Mouse (Mus musculus) heart, adult 18-20 months (tissue): ENCODE measurements around the gene Acap2. TPM values are rescaled to one million over a fixed set of nuclear protein-coding genes. Genes with fewer than 3 reads are reported as not detected.

ENCODE experiments used
- DNase-seq, 2 experiments: peaks; one replicate each; pipeline ENCODE4 v3.0.0; 2021 to 2022; ENCODE audit warnings: mixed read lengths in 1 of 2
- total RNA-seq, 2 experiments: library from RNA; stranded (reverse); gene quantifications; 2 replicates each; pipeline ENCODE4 v1.2.3; 2021

The Acap2 gene
- total RNA-seq, 2 experiments from 2014 or later = 16.8 to 18.7 TPM

DNA sequence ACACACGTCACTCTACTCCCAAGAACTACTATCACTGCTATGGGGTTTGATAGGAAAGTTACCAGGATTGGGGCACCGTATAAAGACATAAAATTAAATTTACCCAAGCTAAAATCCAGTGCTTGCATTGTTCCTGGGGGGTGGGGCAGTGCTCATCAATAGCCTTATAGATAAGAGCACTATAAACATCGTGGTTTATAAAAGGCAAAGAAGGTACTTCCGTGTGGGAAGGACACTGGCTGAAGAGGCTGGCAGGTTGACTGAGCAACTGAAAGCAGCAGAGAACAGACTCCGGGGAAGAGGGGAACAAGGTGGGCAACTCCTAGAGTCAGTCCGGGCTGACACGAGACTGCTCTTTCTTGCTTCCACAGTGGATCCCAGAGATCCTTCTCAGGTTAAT lies 33.1 kb downstream of the Acap2 start:
- no peak for DNase-seq

DNA sequence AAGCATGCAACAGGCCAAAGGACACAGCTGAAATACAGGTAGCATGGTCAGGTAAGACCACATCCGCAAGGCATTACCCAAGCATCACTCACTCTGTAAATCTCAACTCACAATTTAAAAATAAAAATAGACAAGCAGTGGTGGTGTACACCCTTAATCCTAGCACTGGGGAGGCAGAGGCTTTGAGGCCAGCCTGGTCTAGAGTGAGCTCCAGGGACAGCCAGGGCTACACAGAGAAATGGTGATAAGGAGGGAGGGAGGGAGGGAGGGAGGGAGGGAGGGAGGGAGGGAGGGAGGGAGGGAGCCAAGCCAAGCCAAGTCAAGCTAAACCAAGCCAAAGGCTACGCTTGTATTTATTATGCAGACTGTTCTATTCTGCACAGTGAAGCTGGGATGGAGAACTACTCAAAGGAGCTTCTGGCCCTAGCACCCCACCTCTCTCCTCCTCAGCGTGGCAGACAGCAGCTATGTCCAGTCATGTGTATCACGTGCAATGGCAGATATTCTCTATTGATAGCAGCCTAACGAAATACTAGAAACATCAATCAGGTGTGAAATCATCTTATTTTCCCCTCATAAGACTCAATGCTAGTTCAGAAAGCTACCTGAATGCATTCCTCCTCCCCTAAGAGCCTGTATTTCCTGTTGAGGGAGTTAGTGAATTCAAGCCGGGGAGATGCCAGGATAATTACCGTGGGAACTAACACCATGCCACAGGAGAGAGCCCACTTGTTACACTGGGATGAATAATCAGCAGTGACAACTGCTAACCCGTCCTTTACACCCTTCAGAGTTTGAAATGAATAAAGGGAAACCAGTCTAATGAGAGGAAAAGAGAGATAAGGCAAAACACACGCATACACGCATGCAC lies 33.8 kb downstream of the Acap2 start:
- DNase-seq = no peak

DNA sequence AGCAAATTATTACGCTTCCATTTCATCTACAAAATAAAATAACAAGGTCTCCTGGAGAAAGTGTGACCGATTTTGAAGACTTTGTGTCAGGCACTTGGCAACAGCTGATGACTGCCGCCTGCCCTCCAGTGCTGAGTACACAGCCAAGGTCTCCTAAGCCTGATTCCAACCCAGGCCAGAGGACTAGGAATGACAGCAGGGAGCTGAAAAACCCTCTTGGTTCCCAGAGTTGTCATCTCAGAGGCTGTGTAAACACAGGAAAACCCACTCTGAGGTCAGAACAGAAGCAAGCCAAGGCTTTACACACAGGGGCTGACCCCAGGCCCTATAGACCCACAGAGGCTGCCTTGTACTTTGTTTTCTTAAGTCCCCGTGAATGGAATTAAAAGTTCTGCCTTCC lies 35.1 kb downstream of the Acap2 start:
- DNase-seq = peak in 1 of 2 experiments; percentile 39

DNA sequence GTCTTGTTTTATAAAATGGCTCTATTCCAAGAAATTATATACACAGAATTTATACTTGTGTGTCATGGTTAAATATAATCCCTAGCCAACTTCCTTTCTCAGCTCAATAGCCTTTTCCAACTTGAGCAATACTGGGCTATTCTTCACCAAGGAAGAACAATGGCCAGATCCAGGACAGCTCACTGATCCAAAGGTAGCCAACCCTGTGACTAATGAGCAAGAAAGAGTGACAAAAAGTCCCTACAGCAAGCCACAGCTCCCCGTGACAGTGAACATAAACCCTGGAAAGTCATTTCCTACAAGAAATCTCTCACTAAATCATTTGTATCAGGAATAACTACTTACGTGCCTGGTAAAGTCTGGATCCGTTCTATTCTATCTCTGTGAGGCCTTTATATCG lies 35.6 kb downstream of the Acap2 start:
- DNase-seq = no peak

DNA sequence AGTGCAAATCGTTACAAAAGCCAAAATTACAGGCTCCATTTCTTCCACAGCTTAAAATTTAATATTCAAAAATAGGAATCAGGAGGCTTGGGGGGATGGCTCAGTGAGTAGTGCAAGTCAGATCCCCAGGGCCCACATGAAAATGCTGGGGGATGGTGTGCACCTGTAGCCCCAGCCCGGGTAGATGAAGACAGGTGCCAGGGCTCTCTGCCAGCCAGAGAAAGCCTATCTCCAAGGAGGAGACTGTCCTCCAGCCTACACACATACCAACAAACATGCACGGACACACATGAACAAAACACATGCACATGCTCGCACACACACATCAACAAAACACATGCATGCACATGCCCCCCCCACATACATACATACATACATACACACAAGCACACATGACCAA lies 36.9 kb downstream of the Acap2 start:
- DNase-seq = no peak

DNA sequence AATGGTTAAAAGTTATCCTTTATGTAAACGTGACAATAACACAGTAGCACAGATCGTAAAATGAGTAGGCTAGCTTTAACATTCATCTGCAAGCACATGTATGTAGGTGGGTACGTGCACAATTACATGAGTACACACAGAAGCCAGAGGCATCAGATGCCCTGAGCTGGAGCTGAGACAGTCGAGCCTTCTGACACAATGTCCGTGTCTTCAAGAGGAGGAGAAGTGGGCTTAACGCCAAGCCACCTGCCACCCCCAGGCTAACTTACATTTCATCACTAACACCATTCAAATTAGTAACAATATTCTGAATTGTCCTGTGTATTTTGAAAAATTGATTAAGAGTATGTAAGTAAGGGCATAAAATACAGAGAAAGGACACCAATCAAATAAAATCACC lies 40.6 kb downstream of the Acap2 start:
- no peak for DNase-seq

DNA sequence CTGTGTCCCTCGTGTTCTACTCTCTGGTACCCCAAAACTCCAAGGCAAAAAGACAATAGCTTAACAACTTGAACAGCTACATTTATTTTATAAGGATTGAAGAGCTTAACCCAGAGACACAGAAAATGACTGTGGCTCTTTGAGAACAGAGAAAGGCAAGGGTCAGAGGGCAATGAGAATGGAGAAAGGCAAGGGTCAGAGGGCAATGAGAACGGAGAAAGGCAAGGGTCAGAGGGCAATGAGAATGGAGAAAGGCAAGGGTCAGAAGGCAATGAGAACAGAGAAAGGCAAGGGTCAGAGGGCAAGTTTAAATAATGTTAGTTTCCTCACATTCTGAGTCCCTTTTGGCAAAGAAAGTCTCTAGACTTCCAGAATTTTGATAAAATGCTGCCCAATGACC lies 41.6 kb downstream of the Acap2 start:
- no peak for DNase-seq

DNA sequence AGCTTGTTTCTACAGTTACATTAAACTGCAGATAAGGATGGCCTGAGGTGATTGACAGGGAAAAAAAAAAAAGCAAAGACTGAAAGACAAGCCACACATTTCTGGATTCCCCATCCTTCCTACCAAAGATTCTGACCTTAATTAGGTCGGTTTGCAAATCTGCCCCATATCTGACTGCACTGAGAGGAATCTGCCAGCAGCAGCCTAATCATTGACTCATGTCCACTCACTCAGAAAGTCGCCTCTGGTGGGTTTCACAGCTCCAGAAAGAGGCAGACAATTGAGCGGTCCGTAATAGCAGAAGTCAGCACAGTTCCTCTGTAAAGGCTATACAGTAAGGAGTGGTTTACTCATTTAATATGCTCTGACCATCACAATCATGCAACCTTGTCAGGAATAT lies 51.2 kb downstream of the Acap2 start:
- DNase-seq = no peak

DNA sequence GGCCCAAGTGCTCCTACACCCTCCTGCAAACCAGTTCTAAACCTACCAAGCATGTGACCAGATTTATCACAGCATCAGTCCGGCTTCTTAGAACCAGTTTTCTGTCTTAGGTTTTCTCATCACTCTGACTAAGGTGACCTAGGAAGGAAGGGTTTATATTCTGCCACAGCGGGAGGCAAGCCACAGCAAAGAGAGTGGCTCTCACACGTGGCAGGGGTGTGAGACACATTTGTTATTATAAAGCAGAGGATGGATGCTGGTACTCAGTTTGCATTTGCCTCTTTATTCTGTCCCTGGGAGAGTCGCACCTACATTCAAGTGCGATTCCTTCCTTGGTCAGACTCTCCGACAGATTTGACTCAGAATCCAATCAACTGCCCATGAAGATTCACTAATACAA lies 52.2 kb downstream of the Acap2 start:
- no peak for DNase-seq

DNA sequence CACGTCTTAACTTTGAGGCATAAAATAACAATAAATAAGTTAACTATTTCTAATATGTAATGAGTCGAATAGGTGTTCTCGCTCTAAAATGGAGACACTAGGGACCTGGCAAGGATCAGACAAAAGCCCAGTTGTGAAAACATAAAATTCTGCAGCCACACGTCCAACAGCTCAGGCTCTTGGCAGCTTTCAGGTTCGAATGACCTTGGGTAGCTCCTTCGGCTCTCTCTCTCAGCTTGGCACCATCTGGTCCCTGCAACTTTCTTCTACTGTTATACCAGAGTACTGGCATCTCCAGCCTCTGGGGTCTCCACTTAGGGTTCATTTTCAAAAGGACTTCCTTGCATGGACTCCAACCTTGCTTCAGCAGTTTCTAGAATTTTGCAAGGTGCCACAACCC lies 53.3 kb downstream of the Acap2 start:
- DNase-seq = no peak

DNA sequence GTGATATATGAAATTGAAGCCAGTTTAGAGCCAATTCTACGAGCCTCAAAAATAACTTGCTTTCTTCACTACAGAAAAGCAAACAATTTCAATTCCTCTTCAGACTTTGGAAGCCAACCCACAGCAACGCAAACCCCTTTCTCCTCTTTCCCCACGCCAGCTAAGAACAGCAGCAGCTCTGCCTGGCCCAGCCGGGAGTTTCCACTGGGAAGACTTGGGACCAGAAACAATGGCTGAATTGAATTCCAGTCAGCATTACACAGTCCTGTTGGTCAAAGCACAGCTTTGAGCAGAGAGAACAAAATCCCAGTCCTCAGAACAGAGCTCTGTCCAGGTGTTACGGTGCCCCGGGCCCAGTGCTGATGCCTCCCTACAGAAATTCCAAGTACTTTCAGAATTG lies 59.1 kb downstream of the Acap2 start:
- no peak for DNase-seq

DNA sequence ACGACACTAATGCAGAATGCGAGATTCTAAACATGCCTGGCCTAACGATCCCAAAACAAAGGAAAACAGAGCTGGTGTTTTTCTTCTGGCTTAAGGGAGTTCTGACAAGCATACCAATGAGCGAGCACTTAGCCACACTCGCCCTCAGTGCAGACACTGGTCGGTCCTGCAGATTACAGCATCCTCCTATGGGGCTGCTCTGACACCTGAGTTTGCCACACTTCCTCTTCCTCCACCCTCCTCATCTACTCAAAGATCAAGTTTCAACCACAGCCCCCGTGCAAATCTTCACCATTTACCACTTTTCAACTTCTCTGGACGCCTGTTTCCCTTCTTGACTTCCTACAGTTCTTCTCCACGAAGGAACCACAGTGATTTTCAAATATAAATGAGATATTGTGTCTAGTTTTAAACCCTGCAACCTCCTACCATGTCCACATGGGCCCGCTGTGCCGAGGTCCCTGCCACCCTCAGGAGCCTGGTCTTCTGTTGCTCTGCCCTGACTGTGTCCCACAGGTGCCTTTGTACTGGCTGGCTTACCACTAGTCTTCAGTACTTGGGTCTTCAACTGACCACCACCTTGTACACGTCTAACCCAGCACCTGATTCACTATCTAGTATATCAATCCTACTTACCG lies 64.3 kb downstream of the Acap2 start:
- no peak for DNase-seq

DNA sequence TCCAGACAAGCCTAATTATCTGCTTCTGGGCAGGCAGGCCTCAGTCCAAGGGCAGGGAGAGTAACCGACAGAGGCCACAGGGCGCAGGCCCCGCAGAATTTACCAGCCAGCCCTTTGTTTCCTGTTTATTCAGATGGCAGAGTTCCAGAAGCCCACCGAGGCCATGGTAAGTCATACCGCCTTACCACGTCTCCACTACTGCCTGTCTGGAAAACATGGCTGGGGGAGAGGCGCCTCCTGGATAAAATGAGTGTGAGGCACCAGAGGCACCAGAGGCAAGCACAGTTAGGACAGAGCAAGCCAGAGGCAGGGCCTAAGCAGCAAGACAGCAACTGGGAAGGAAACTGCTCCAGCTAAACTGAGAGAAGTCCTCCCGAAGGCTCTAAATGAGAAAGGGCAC lies 65.5 kb downstream of the Acap2 start:
- no peak for DNase-seq

DNA sequence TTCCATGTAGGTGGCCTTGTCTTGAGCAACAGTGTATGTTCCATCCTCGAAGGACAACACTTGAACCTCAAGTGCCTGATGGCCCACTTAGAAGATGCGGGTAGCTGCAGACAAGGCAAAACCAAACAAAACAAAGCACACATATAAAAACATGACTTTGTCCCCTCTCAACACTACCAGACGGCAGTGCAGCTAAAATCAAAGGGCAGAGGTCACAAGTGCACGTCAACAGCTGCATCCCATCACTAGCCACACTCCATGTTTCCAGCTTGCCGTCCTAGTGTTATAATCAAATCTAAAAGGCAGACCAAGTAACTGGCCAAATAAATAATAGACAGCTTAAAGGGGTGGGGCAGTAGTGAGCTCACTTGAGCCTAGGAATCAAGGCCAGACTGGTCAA lies 69.5 kb downstream of the Acap2 start:
- DNase-seq = peak; percentile 18 to 32

DNA sequence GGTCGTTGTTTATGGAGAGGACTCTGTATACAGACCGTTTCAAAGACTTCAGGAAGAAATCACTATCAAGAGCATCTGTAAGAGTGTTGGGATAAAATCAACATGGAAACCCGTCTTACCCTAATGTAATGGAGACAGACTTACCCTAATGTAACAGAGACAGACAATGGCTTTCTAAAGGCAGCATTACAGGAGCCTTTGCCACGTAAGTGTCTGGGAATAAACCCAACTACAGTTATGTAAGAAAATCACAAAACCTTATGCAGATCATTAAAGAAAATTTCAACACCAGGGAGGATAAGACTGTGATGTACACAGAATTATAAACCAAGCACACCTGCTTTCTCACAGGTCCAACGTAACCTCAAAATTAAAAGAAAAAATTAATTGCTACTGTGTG lies 72.9 kb downstream of the Acap2 start:
- no peak for DNase-seq

DNA sequence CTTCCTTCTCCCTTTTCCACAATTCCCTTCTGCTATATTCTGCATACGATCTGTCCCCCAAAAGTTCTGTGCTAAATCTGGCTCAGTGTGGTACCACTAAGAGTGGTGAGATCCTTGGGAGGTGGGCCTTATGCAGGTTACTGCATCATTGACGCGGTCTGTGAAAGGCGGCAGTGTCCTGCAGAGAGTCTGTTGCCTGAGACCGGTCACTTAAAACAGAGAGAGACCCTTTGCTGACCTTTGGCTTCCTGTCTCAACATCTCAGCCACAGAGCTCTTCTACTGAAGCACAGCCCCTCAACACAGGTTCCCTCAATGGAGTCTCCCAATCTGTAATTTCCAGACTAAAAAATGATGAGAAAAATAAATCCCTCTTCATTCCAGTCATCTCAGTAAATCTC lies 76.1 kb downstream of the Acap2 start:
- no peak for DNase-seq

DNA sequence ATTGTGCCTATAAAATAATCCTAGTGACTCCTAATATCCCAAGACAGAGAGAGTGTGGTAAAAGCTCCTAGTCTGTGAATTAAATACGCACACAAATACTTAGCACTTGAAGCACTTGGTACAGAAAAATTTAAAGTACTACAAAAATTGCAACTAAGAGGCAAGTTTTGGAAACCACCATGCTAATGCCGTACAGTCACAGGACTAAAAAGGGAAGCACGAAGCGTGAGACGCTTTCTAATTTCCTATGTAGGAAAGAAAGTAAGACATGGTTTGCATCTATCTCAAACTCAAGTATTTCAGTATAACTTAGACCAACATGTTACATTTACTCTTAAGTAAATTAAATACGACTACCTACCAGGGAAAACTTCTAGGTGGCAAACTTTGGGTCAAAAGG lies 79.4 kb downstream of the Acap2 start:
- no peak for DNase-seq

DNA sequence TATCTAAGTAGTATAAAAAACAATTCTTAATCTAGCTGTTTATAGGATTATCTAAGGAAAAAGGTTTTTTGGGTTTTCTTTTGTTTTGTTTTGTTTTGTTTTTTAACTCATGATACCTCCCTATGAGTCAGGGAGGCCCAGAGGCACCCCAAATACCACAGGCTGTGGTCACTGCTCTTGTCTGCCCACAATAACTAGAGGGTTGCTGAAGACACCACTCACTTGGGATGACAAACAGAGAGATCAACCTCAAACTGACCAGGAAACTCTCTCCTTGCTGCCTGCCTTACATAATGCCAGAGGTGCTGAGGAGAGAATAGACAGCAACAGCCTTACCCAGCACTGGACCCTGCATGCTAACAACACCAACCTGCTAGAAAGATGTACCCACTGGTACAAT lies 87.4 kb downstream of the Acap2 start:
- no peak for DNase-seq

DNA sequence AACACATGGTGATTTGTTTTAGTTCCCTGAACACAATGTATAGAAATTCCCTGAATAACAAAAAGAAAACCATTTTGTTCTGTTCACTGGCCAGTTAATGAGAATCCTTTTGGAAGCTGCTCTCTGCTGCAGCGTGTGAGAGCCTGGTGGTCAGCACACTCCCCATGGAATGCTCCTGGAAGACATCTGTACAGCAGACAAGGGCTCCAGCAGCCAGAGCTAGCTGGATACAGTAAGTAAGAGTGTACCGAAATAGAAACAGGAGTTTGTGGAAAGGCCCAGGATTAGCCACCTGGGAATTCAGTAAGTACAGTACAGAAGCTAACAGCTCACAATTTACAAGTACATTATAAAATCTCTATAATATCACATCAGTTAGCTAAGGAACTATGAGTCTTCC lies 99.7 kb downstream of the Acap2 start:
- no peak for DNase-seq

DNA sequence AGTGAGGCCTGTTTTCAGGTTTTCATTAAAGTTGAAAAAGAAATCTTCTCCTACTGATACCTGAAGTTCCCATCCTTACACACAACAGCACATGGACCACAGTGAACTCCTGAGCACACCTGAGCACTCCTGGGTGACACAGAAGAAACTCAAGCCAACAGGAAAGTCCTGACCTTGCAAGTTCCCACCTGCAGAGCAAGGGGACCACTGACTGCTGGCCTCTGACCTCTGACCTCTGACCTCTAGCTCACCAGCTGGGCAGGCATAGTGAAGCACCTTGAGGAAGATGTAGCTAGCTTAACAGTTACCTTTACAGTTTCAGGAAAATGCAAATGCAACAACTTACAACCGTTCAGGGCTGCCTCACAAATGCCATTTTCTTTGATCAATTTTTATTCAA lies 101.1 kb downstream of the Acap2 start:
- DNase-seq = no peak

DNA sequence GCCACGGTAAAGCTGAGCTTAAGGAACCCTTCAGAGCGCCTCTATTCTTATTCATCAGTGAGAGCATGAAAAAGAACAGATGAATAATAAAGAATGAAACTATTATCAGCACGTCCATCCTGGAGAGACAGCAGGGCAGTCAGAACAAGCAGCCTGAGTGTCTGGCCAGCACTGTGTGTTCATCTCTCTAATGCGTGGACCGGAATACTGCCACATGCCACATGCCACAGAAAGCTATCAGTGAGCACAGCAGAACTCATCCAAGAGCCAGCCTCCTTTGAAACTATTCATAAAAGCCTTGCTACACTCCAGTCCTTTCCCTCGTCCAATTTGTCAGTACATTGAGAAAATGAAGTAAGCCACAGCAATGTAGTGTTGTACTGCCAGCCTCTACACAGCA lies 107.0 kb downstream of the Acap2 start:
- no peak for DNase-seq

DNA sequence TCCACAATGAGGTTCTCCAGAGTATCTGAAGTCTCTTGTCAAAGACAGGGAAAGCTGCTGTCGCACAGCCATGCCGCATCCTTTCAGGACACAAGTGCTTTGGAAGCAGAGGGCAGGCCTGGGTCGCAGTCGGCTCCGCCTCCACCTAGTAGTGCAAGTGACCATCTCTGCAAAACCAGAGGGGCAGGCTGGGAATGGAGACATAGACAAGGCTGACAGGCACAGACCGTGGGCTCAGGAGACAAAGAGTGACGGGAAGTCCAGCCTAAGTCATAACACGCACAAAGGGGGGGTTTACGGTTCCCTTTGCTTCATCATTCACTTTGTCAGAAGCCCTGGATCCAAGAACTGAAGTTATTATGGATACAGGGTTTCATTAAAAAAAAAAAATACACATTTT lies 107.9 kb downstream of the Acap2 start:
- DNase-seq = no peak

DNA sequence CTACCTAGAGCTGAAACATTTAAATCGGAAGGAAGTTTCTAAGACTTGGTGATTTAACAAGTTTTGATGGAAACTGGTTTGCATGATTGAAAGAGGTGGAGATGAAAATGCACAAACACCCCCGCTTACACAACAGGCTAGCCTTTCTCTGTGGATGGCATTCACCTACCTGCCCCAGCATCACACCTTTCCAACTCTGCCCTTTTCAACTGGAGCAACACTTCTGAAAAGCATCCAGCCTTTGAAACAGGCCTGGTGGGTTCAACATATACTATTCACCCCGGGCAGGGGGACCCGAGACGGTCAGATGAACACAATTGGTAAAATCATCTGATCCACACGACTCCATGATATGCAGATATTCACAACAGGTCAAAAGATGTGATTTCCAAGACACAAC lies 119.2 kb downstream of the Acap2 start:
- DNase-seq = peak in 1 of 2 experiments; percentile 4

DNA sequence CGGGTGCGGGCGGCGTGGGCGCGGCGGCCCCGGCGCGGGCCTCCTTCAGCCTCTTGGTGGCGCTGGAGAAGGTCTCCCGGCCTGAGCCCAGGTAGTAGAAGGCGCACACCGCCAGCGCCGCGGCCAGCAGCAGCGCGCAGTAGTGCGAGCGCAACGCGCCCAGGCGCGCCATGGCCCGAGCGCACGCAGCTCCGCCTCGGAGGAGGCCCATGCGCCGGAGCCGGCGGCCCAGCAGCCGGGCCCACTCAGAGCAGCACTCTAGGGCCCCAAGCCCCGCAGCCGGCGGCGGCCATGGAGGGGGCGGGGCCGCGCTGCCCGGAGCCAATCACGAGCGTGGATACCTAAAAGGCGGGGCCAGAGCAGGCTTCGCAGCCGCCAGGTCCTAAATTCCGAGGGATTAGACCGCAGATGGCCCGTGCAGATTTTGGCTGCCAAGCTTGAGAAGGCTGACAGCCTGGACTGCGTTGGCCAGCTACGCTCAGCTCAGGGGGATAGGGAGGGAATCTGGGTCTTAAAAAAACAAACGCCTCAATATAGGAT lies 119.8 kb downstream of the Acap2 start, which contains the start of gene Xxylt1:
Gene Xxylt1, minus strand, starts transcription at position 308 of the 540 bp plus-strand sequence.
- DNase-seq = peak; percentile 95 to 97
